Mouse (Mus musculus) embryonic fibroblast, embryonic 13.5 days (primary cell): ENCODE measurements around the gene Fdxr. TPM values are rescaled to one million over a fixed set of nuclear protein-coding genes. Genes with fewer than 3 reads are reported as not detected.

ENCODE experiments used
- H3K27ac ChIP-seq: 2 replicates; pipeline ENCODE4 v1.5.1; 2012; ENCODE audit warnings: low read length, control low read depth, inconsistent platforms; ENCODE audit not compliant: insufficient read depth
- H3K4me1 ChIP-seq: 2 replicates; pipeline ENCODE4 v1.6.1; 2011; ENCODE audit warnings: low read length; ENCODE audit not compliant: control insufficient read depth, insufficient read depth
- H3K4me3 ChIP-seq: 2 replicates; pipeline ENCODE4 v1.5.1; 2011; ENCODE audit warnings: mild to moderate bottlenecking, control low read depth, low read length; ENCODE audit not compliant: insufficient read depth
- CTCF ChIP-seq: IDR thresholded peaks from 2 replicates; pipeline ENCODE4 v1.5.1; 2011; ENCODE audit warnings: mild to moderate bottlenecking, control low read depth, low read length, moderate library complexity, borderline replicate concordance; ENCODE audit not compliant: insufficient read depth
- POLR2A ChIP-seq: IDR thresholded peaks from 2 replicates; pipeline ENCODE4 v1.6.1; 2011; ENCODE audit warnings: low read depth, mild to moderate bottlenecking, control low read depth, low read length, moderate library complexity
- polyA plus RNA-seq: library from polyadenylated mRNA; stranded (reverse); fragments of >200 nt; gene quantifications from 2 replicates; pipeline ENCODE4 v1.2.4, GENCODE M21; 2011; ENCODE audit warnings: low read depth; ENCODE audit not compliant: missing spikeins, insufficient read length

Fdxr gene
- polyA plus RNA-seq, 1 experiment = 6.4 TPM

GRCm38 (mm10) chr11:115244840-115245239, 32.0 kb downstream of the Fdxr start:
- no peaks in the 10 kb centered on the region for H3K4me1 ChIP-seq
- TF ChIP-seq POLR2A = no peak
- H3K4me3 ChIP-seq = no peak overlapping the region
- H3K27ac ChIP-seq = no peak overlapping the region

- H3K4me1 ChIP-seq = no peaks in the 10 kb centered on the region
- TF ChIP-seq POLR2A = no peak
- no peak for TF ChIP-seq CTCF
- no peak overlapping the region for H3K27ac ChIP-seq
- no peak overlapping the region for H3K4me3 ChIP-seq
Observed at GRCm38 (mm10) chr11:115243783-115244182, 33.1 kb downstream of the Fdxr start.

- TF ChIP-seq CTCF (no peak), POLR2A (no peak)
- no peak overlapping the region for H3K4me3 ChIP-seq
- H3K27ac ChIP-seq = no peak overlapping the region
- H3K4me1 ChIP-seq = no peaks in the 10 kb centered on the region
Observed at GRCm38 (mm10) chr11:115242746-115243145, 34.1 kb downstream of the Fdxr start.

GRCm38 (mm10) chr11:115241402-115241801, 35.4 kb downstream of the Fdxr start:
- no peak for TF ChIP-seq CTCF
- no peak for TF ChIP-seq POLR2A
- Histone ChIP-seq H3K4me1 (no peaks in the 10 kb centered on the region), H3K4me3 (no peak overlapping the region), H3K27ac (no peak overlapping the region)

GRCm38 (mm10) chr11:115236570-115236969, 40.3 kb downstream of the Fdxr start:
- no peaks in the 10 kb centered on the region for H3K4me1 ChIP-seq
- H3K27ac ChIP-seq = no peak overlapping the region
- H3K4me3 ChIP-seq = no peak overlapping the region
- TF ChIP-seq POLR2A = no peak
- no peak for TF ChIP-seq CTCF

- no peak overlapping the region for H3K4me3 ChIP-seq
- no peak for TF ChIP-seq CTCF
- TF ChIP-seq POLR2A = no peak
- H3K27ac ChIP-seq = no peak overlapping the region
- no peaks in the 10 kb centered on the region for H3K4me1 ChIP-seq
Observed at GRCm38 (mm10) chr11:115234320-115235044, 42.4 kb downstream of the Fdxr start.

- TF ChIP-seq POLR2A = no peak
- no peak for TF ChIP-seq CTCF
- H3K4me3 ChIP-seq = no peak overlapping the region
- H3K27ac ChIP-seq = no peak overlapping the region
- H3K4me1 ChIP-seq = no peaks in the 10 kb centered on the region
Observed at GRCm38 (mm10) chr11:115233526-115234290, 43.1 kb downstream of the Fdxr start.

- no peaks in the 10 kb centered on the region for H3K4me1 ChIP-seq
Observed at GRCm38 (mm10) chr11:115232889-115233288, 44.0 kb downstream of the Fdxr start.

GRCm38 (mm10) chr11:115231924-115232323, 44.9 kb downstream of the Fdxr start:
- Histone ChIP-seq H3K4me1 (no peaks in the 10 kb centered on the region), H3K27ac (no peak overlapping the region), H3K4me3 (no peak overlapping the region)
- TF ChIP-seq CTCF = no peak
- TF ChIP-seq POLR2A = no peak

More at GRCm38 (mm10) chr11:115232889-115233288, 44.0 kb downstream of the Fdxr start:
- no peak overlapping the region for H3K4me3 ChIP-seq
- H3K27ac ChIP-seq = no peak overlapping the region
- no peak for TF ChIP-seq POLR2A
- no peak for TF ChIP-seq CTCF
